Mouse (Mus musculus): ENCODE results near the gene Iqsec2.

Gene Iqsec2

DNA sequence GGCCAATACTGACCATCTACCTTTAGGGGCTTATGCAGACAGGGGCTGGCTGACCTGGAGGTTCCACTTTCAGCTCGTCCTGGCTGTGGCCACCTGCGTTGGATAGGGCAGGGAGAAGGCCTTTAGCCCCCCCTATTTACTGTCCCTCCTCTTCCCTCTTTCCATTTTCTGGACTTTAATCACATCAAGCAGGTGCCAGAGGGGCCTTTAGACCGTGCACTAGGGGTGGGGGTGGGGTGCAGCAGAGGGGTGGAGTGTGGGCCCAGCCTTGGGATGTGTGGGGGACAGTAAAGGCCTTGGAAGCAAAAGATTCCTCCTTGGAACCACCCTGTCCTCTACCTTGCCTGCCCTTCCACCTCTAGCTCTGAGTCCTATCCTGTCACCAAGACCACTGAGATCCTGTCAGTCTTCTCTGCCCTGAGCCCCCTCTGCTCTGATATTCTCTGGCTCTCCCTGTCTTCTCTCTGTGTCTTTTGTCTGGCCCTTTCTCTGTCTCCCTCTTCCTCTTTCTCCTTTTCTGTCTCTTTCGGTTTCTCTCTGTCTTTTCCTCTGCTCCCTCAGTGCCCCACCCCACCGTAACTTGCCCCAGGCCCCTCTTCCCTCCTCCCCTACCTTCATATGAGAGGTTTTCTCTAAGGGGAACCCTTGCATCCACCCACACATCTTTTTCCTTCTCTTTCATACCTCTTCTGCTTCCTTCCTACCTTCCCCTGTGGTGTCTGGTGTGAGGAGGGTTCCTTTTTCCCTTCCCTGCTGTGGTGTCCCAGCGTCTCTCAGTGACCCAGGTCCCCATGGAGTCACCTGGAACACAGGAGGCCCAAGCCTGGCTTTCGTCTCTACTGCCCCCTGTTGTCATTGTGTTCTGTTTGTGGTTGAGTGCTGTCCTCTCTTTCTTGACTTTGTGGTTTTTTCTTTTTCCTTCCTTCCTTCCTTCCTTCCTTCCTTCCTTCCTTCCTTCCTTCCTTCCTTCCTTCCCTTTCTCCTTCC, 35.9 kb downstream of the Iqsec2 start:
- DNase-seq = no peak

DNA sequence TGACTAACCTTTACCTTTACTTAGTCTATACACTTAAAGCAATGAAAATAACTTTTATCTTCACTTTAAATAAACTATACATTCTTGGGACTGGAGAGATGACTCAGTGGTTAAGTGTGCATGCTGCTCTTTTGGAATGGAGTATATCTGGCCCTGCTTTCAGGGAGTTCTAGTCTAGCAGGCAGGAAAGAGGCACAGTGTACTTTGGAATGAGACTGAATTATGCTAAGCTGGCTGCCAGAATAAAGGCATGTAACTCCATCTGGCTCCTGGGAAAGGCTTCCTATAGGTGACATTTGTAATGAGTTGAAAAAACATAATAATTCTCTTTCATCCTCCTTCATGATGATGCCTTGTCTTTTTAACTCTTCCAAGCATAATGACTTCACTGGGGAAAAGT, 43.1 kb downstream of the Iqsec2 start:
- no peak for DNase-seq

- no peak for DNase-seq
Observed at GRCm38 (mm10) chrX:152191266-152191665, 47.2 kb downstream of the Iqsec2 start.

- DNase-seq = no peak
Observed at GRCm38 (mm10) chrX:152197814-152198648, 54.0 kb downstream of the Iqsec2 start.

DNA sequence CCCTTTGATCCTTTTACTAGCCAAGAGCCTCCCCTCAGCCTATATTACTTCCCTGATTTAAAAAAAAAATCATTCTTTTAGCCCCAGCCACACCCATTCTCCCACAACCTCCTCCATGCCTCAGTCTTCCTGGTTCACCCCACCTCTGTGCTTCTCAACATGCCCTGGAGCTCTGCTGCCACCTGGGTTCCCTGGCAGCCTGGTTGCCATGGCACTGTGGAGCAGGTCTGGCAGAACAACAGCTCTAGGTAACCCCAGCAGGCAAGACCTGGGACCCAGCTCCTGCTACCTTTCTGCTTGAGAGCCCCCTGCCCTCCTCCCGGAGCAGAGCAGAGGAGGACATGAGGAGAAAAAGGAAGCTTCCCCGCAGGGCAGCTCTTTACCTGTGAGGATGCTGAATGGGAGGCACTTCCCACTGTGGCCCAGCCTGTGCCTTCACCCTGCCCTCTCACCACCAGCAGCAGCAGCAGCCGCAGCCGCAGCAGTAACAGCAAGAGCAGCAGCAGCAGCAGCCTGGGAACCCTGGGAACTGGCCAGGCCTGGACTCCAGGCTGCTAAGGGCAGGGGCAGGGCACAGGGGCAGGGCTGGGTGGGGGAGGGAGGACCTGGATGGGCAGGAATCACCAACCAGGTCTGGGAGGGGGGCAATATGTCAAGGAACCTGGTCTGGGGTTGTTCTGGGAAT, 57.8 kb downstream of the Iqsec2 start:
- DNase-seq = no peak

DNA sequence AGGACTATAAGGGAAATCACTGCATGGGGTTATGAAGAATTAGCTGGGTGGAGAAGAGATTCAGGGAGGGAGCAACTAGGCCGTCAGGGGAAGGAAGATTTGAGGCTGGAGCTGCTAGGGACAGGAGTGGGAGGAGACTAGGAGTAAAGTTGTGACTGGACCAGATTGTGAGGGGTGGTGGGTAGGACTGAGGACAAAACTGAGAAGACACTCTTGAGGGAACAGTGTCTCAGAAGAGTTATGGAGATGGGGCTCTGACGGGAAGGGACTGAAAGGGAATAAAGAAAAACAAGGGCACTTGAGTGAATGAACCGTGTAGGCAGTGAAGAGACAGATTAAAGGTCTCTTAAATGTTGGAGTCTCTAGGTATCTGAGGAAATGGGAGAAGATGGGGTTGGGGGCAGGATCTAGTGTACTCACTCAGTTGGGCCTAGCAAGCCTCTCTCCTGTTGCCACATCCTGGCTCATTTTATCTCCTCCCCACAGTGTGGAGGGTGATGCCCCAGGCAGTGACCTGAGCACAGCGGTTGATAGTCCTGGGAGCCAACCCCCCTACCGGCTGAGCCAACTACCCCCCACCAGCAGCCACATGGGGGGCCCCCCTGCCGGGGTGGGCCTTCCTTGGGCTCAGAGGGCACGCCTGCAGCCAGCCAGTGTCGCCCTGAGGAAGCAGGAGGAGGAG, 58.5 kb downstream of the Iqsec2 start:
- DNase-seq = no peak

- no peak for DNase-seq
Observed at GRCm38 (mm10) chrX:152203247-152203646, 59.2 kb downstream of the Iqsec2 start.

DNA sequence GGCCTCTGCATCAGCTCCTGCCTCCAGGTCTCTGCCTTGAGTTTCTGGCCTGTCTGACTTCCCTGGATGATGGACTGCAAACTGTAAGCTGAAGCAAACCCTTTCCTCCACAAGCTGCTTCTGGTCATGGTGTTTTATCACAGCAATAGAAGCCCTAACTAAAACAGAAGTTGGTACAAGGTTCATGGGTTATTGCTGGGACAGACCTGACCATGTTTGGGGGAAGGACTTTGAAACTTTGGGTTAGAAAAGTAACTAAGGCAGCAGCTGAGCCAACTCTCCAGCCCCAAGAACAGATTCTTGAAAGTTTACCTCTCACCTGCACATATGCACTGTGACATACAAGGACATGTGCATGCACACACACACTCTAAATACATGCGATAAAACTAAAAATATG, 61.4 kb downstream of the Iqsec2 start:
- no peak for DNase-seq

- no peak for DNase-seq
Observed at GRCm38 (mm10) chrX:152214703-152215102, 70.6 kb downstream of the Iqsec2 start.

DNA sequence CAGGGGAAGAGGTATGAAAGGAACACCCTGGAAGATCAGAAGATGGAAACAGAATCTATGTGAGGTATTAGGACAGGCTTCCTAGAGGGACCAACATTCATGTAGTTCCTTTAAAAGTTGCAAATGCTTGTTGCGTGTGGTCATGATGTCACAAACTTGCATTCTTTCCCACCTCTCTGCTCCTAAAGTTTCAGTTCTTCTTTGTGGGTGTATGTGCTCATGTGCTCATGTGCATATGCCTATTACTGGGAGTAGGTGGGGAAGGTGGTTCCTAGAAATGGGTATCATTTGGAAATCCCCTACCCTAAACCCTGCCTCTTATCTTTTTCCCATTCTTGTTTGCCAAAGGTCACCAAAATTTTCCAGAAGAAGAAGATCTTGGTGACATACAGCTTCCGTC, 74.5 kb downstream of the Iqsec2 start:
- DNase-seq = no peak

DNA sequence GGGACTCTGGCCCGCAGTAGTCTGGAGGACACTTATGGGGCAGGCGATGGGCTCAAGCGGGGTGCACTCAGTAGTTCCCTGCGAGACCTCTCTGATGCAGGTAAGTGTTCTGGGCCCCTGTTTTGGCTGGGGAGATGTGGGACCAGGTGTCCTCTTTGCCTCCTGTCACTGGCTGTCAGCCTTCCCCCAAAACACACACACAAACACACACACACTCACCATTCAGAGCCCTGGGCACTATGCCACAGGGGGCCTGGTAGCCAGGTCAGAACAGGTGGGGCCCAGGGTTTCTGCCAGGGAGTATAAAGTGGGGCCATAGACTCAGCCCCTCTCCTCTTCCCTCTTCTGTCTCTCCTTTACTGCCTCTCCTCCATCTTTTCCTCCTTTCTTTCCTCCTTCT, 77.7 kb downstream of the Iqsec2 start:
- DNase-seq = no peak

DNA sequence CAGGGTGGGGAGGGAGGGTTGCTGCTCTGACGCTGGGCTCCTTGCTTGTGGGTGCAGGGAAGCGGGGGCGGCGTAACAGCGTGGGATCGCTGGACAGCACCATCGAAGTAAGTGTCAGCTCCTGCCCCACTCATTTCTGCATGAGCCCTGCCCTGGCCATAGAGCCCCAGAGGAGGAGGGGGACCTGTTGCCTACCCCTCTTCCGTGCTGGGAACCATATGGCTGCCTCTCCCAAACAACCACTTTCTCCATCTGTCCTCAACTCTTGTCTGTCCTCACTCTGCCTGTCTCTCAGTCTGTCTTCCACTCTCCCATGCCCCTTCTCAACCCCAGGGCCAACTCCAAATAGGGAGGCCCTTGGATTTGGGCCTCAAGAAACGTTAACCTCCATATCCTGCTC, 78.2 kb downstream of the Iqsec2 start:
- no peak for DNase-seq

- no peak for DNase-seq
Observed at GRCm38 (mm10) chrX:152223313-152223712, 79.2 kb downstream of the Iqsec2 start.

DNA sequence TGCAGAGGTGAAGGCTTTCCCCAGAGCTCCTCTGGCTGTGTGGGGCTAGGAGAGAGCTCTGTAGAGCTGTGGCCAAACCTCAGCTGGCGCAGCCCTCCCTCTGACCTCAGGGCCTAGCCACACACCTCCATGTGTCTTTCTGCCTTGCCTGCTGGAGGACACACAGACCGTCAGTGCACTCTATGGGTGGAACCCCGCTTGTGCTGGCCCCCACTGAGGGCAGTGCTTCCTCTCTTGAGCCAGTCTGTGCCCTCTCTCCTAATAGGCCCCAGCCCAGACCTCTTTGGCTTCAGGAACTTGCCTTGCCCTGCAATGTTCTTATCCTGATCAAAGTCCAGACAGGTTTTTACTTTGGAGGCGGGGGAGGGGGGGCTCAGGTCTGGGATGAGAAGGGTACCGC, 80.2 kb downstream of the Iqsec2 start:
- no peak for DNase-seq

DNA sequence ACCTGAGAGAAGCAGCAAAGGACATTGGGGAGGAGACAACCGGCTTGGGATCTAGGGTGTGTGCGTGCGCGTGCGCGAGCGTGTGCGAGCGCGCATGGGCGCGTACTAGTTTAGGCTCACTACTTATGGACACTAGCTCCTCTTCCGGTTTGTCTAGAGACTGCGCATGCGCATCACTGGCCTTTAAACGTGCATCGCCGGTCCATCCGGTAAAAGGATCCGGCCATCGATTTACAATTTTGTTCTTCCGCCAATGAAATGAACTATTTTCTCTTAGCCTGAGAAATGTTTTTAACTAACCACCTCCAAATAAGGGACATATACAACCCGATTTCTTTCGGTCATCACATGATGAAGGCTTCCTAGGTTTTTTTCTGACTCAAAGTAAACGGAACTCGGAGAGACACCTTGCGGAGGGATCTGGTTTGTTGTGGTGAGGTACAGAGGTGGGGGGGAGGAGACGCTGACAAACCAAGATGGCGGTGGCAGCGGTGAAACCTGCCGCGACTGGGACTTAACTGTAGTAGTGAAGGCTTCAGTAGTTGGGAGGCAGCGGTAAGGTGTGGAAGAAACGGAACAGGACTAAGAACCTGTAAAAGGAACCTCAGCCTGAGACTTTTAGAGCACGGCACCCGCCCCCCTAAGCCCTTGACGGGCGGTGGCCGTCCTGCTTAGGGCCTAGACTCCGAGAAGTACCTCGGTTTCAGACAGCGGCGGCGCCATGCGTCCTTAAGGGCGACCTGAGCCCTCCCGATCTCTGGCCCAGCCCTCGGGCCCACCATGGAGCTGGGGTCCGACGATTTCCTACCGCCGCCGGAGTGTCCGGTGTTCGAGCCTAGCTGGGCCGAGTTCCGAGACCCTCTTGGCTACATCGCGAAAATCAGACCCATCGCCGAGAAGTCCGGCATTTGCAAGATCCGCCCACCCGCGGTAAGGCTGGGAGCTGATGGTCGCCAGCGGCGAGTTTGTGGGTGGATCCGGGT, 89.0 kb downstream of the Iqsec2 start, which contains the start of gene Kdm5c:
Gene Kdm5c, plus strand, starts transcription at position 240 of the 983 bp plus-strand sequence.
- DNase-seq = peak; percentile 98

- no peak for DNase-seq
Observed at GRCm38 (mm10) chrX:152234125-152234524, 90.1 kb downstream of the Iqsec2 start.

DNA sequence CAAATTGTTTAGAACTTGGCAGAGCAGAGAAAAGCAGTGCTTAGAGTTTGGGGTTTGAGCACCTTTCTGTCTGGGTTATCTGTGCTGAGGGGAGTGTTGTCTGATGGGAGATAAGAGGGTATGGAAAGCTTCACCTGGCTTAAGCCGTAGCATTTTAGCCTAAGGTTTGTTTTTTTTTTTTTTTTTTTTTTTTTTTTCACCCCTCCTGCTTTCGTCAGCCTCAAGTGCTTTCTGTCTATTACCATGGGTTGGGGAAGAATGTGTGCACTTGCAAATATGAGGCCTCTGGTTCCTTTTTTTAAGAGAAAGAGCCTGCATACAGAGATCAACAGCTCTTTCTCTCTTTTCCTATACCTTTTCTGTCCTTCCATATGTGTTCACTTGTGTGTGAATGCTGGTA, 91.7 kb downstream of the Iqsec2 start:
- DNase-seq = no peak

DNA sequence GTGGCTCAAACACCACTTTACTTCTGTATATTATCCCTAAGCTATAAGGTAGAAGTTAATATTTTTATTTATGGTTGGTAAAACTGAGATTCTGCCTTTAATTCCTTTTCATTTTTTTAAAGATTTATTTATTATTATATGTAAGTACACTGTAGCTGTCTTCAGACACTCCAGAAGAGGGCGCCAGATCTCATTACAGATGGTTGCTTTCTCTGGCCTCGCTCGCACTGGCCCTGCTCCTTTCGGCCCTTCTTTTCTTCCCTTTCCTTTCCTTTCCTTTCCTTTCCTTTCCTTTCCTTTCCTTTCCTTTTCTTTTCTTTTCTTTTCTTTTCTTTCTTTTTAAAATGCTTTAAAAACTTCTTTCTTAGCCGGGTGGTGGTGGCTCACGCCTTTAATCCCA, 99.1 kb downstream of the Iqsec2 start:
- DNase-seq = peak; percentile 15

- DNase-seq = no peak
Observed at GRCm38 (mm10) chrX:152244492-152245189, 100.6 kb downstream of the Iqsec2 start.

GRCm38 (mm10) chrX:152271189-152271588, 127.1 kb downstream of the Iqsec2 start:
- DNase-seq = no peak
